Mouse (Mus musculus) retina, postnatal 7 days (tissue): ENCODE measurements around the gene Fcrl1.
"Not testable (repeated sequence)": the region's sequence is repeated elsewhere in the genome, so short reads cannot be mapped to it uniquely, and the experiment has no call there.

Experiments
- DNase-seq: peaks from one replicate; pipeline ENCODE4 v3.0.0-alpha.2; 2012; ENCODE audit warnings: low read depth, low spot score

Fcrl1 gene

GRCm38 (mm10) chr3:87376195-87377165 is at the start of gene Fcrl1:
Fcrl1 (plus strand) TSS chr3:87376387.
- DNase-seq, result no peak

DNA sequence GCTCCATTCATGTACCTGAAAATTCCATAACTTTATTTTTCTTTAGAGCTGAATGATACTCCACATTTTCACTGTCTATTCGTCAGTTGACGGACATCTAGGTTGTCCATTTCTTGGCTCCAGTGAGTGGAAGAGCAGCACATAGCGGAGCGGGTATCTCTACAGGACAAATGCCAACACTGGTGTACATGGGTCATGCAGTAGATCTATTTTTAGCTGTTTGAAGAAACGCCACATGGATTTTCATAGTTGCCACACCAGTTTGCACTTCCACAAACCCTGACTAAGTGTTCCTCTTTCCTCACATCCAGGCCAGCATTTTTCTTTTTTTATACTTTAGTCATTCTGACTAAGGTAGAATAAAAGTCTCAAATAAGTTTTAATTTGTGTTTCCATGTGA is 38.3 kb upstream of the Fcrl1 start:
- DNase-seq, result no peak

DNA sequence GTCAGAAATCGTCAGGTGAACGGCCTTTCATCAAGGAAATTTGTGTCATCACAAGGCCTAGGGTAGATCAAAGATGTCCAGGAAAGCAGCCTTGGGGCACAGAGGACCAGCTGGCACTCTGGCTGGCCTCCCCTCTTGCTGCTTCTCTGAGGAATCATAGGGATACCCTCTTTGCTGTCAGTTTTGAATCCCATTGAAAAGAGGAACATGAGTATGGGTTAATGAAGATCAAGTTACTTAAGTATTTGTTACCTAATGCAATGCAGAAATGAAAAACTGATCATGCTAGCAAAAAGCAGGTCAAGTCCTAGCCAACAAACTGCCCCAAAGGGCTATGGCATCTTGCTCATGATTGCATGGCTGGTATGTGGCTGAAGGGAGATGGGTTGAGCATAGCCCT is 25.2 kb upstream of the Fcrl1 start:
- DNase-seq, result not testable (repeated sequence)

DNA sequence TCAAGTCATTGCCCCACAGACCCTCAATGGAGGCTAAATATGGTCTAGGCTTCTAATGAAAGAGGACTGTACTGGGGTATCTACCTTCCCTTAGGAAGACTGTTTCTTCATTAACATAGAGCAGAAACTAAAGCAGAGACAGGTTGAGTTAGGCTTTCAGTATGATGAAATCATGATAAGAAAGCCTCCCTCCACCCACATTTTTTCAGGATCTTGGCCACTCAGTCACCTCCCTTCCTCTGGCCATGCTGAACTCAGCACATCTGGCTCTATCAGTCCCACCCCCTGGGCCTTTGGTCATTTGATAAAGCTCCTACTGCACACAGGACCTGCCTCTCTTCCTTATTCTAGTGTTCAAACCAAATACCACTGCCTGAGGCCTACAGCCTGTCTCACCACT is 18.6 kb upstream of the Fcrl1 start, which contains the start of gene Cd5l:
TSS of gene Cd5l (plus strand) at position 301 of the 400 bp plus-strand sequence.
- no peak for DNase-seq

DNA sequence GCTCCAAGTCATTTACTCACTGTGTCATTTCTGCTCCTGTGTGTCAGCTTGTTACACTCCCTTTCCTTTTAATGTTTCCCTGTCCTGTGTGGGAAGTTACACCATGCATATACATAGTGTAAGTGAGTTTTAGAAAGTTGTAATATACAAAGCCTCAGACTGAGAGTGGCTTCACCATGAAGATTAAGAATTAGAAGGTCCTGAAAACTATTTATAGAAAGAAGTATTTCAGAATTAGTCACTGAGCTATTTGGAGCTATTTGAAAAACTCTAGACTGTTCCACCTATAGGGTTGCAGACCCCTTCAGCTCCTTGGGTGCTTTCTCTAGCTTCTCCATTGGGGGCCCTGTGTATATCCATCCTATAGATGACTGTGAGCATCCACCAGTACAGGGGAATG is 17.0 kb upstream of the Fcrl1 start:
- no peak for DNase-seq

- no peak for DNase-seq
Measured at GRCm38 (mm10) chr3:87360466-87360865, 15.7 kb upstream of the Fcrl1 start.

GRCm38 (mm10) chr3:87365691-87366090 is 10.5 kb upstream of the Fcrl1 start:
- DNase-seq, result no peak

- no peak for DNase-seq
Measured at GRCm38 (mm10) chr3:87367511-87367910, 8.7 kb upstream of the Fcrl1 start.

DNA sequence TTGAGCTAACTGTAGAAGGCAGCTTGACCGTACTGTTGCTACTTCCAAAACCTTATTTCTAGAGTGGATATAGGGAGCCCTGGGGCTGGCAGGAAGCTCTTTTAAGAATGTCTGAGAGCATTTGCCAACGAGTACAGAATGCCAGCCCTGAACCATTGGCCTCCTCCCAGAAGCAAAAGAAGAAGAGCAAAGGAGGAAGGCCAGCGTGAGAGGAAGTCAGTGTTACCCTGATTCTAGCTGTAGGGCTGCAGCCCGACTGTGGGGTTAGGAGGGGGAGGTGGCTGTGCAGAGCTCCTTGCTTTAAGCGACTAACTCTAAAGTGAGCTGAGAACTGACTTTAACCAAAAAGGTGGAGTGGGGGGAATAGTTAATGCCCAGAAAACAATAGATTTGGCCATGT is 7.0 kb upstream of the Fcrl1 start:
- DNase-seq, result no peak

- no peak for DNase-seq
Measured at GRCm38 (mm10) chr3:87377228-87377627, 1.0 kb downstream of the Fcrl1 start.

- DNase-seq, result no peak
Measured at GRCm38 (mm10) chr3:87377719-87378118, 1.5 kb downstream of the Fcrl1 start.

DNA sequence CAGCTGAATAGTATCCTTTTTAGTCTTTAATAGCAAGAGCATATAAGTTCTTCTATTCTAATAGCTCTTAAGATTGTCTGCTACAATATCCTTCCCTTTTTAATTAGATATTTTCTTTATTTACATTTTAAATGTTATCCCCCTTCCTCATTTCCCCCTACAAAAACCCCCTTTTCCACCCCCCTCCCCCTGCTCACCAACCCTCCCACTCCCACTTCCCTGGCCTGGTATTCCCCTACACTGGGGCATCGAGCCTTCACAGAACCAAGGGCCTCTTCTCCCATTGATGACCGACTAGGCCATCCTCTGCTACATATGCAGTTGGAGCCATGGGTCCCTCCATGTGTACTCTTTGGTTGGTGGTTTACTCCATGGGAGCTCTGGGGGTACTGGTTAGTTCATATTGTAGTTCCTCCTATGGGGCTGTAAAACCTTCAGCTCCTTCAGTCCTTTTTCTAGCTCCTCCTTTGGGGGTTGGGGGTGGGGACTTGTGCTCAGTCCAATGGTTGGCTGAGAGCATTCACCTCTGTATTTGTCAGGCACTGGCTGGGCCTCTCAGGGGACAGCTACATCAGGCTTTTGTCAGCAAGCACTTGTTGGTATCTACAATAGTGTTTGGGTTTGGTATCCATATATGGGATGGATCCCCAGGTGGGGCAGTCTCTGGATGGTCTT is 3.6 kb downstream of the Fcrl1 start:
- DNase-seq, result not testable (repeated sequence)

- DNase-seq, result no peak
Measured at GRCm38 (mm10) chr3:87381806-87382712, 5.9 kb downstream of the Fcrl1 start.

DNA sequence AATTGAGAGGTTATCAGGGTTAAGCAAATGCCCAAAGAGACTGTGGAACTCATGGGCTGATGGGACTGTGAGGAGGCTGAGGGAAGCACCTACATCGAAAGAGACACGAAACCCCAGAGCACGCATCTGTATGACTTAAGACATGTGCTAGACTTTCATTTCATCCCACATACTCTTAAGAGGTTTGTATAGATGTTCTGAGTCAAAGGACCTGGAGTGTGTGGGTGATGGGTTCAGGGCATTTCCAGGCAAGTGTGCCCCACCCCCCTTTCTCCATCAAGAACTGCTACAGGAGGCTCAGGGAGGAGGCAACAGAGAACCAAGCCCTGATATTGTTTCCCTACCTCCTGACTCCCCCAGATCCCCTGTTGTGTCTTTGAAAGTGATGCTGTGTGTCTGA is 7.1 kb downstream of the Fcrl1 start:
- DNase-seq, result no peak

- DNase-seq, result no peak
Measured at GRCm38 (mm10) chr3:87385105-87385504, 8.9 kb downstream of the Fcrl1 start.

DNA sequence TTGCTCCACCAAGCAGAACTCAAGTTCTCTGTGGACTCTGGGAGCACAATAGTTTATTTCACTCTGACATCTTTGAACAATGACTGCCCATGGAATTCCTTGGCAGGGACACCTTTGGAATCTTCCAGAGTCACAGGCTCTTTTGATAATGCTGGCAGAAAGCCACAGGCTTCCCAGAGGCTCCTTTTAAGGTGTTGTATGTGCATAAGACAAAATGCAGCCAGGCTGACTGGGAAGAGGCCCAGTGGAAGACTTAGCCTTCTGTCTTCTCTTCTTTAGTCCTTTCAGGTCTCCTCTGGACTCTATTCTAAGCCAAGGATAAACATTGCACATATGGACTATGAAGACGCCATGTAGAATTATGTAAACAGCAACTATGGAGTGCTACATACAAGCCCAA is 14.7 kb downstream of the Fcrl1 start:
- DNase-seq, result no peak

GRCm38 (mm10) chr3:87398809-87399208 is 22.6 kb downstream of the Fcrl1 start:
- DNase-seq, result no peak

GRCm38 (mm10) chr3:87399906-87400305 is 23.7 kb downstream of the Fcrl1 start:
- no peak for DNase-seq

DNA sequence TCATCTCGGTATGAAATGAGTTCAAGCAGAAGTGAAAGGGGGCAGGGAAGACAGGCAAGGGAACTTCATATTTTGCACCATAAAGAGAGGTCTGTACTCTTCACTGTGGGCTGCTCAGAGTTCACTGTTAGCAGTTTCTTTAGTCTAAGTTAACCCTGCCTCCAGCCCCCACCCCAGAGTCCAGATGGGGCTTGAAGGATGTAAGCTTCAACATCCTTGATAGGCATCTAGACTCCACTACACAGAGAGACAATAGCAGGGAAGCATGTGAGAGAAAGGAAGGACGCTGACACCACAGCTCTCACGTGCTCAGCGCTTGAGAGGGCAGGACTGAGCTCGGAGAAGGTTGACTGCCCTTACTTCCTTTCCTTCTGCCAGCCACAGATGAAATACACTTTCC is 25.1 kb downstream of the Fcrl1 start:
- no peak for DNase-seq

DNA sequence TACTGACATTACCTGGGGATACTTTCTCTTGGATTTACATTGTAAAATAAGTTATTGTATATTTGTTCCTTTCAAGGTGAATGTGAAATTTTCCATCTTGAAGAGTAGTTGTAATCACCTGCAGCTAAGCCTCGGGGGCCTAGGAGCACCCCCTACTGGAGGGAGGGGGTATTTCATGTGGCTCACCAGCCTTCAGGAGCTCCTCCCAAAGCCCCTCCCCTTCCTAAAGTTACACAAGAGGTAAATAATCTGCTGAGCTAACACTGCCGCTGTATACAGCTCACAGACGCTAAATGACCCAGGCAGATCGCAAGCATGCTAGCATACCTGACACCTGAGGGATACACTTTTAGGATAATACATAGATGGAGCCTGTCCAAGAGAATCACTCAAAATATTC is 32.0 kb downstream of the Fcrl1 start:
- DNase-seq, result peak; percentile 13

GRCm38 (mm10) chr3:87409196-87409935 is 33.2 kb downstream of the Fcrl1 start:
- DNase-seq, result peak; percentile 31
